Mouse (Mus musculus): ENCODE data around the gene Pcdh18. TPM values are rescaled to one million over a fixed set of nuclear protein-coding genes. Genes with fewer than 3 reads are reported as not detected.

Gene Pcdh18
- polyA plus RNA-seq (2015; fragmentation: Nextera tagmentation; extraction: Ambion mirVana) = 37.0 and 39.8 TPM in 2 replicates

DNA sequence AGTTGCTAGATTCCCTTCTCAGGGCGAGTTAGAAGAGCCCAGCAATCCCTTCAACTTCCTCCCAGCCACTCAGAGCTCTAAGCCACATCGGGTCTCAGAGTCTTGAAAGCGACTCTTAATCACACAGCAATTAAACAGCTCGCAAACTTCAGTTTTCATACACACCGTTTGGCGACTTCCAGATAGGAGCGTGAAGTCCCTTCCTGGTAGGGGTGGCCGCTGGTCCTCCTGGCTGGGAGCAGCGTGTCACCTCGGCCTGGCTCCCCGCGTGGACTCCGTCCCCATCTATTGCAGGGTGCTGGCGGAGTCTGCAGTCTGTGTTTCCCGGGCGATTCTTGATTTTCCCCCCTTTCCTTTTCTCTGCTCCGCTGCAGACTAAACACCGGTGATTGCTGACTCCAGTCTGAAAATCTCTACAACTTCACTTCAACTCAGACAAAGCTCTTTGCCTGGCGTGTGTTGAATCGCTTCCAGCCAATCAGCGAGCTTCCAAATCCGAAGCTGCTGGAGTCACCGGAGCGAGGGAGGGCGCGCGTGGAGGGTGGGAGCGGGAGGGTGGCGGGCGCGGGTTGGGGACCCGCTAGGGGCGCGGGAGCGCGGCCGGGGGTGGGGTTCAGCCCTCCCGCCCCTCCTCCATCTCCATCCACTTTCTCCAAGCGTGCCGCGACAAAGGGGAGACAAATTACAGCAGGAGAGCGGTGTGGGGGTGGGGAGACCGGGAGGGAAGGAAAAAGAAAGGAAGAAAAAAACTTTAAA, at the start of gene Pcdh18:
Gene Pcdh18 (minus strand): TSS at position 456 of the 756 bp plus-strand sequence.
- Histone ChIP-seq H3K4me3 (replicated peaks) (peak within 1 kb of the TSS; percentile 71), H3K27me3 (no peaks in the 10 kb centered on the region), H3K4me2 (replicated peaks) (peak within 1 kb of the TSS; percentile 83), H3K9me3 (no peaks in the 10 kb centered on the region), H3K4me1 (replicated peaks) (peaks cover 40% of the 10 kb centered on the region), H3K36me3 (0 out of 2 replicates have a peak, but pooled peaks cover 2% of the 10 kb centered on the region), H3K27ac (peak within 1 kb of the TSS; percentile 87), H3K9ac (replicated peaks) (peak within 1 kb of the TSS; percentile 84)
- under 1% methylated on average over 43 of the region's 43 CpGs for WGBS
- ATAC-seq = peak; percentile 88

DNA sequence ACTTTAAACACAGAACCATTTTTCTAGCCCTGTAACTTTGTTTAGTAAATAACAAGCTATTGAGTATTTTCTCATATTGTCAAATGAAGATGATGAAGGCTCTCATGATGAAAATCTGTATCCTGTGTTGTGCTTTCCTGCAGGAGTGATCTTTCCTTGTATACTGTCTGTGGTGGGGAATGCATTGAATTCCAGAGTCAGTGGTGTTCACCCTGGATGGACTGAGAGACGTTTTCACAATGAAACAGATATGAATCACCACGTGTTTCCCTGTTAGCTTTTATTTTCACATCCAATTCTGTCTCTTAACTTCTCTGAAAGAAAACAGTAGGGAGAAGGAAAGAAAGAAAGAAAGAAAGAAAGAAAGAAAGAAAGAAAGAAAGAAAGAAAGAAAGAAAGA, 49.7 kb upstream of the Pcdh18 start:
- Histone ChIP-seq H3K4me2 (replicated peaks) (no peak overlapping the region), H3K4me1 (replicated peaks) (no peaks in the 10 kb centered on the region), H3K4me3 (replicated peaks) (no peak overlapping the region), H3K9me3 (no peaks in the 10 kb centered on the region), H3K27ac (no peak overlapping the region), H3K36me3 (no peaks in the 10 kb centered on the region), H3K27me3 (no peaks in the 10 kb centered on the region), H3K9ac (replicated peaks) (no peak overlapping the region)
- ATAC-seq = no peak
- 68% methylated on average over 2 of the region's 2 CpGs for WGBS

DNA sequence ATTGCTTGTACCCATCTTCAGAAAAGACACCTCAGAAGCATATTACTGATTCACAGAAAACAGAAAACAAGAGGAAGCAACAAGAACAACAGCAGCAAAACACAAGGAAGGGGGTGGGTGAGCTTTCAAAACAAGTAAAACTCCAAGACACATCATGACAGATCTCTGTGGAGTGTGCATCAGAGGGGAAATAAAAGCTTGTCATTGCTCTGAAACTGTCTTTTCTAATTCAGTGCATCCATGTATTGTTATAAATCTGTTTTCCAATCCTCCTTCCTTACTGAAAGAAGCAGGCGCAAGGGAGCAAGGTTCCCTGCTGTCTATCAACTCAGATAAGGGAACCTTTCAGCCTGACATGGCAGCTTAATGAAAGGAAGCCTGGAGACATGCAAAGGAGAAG, 48.4 kb upstream of the Pcdh18 start:
- no peaks in the 10 kb centered on the region for H3K9me3 ChIP-seq
- no peak overlapping the region for H3K9ac ChIP-seq (replicated peaks)
- ATAC-seq = no peak
- H3K36me3 ChIP-seq = no peaks in the 10 kb centered on the region
- no peaks in the 10 kb centered on the region for H3K4me1 ChIP-seq (replicated peaks)
- H3K27ac ChIP-seq = no peak overlapping the region
- H3K4me2 ChIP-seq (replicated peaks) = no peak overlapping the region
- H3K4me3 ChIP-seq (replicated peaks) = no peak overlapping the region
- 52% methylated on average over 1 of the region's 1 CpGs for WGBS
- no peaks in the 10 kb centered on the region for H3K27me3 ChIP-seq

DNA sequence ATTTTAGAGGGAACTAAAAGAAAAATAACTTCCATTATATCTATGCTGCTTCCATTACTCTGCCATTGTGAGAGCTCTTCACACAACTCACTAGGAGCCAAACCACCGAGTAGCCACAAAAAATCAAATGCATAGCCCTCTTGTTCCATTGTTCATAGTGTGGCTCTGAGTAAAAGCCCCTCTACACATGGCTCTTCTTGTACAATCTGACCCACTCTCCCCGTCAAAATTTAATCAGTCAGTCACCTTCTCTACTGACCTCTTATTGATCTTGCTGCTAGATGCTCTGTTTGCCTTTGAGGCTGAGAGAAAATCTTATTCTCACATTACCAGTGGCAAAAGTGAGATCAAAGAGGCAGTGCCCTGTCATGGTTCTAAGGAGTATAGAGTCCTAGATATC, 31.2 kb upstream of the Pcdh18 start:
- 20% methylated on average over 2 of the region's 2 CpGs for WGBS
- no peaks in the 10 kb centered on the region for H3K36me3 ChIP-seq
- H3K27me3 ChIP-seq = no peaks in the 10 kb centered on the region
- no peak overlapping the region; the same call in 1 of the 2 replicates for H3K27ac ChIP-seq
- H3K9me3 ChIP-seq = no peaks in the 10 kb centered on the region
- H3K4me2 ChIP-seq (replicated peaks) = no peak overlapping the region
- no peak overlapping the region for H3K9ac ChIP-seq (replicated peaks)
- H3K4me3 ChIP-seq (replicated peaks) = no peak overlapping the region
- no peaks in the 10 kb centered on the region; the same call in 1 of the 2 replicates for H3K4me1 ChIP-seq (replicated peaks)
- ATAC-seq = no peak

DNA sequence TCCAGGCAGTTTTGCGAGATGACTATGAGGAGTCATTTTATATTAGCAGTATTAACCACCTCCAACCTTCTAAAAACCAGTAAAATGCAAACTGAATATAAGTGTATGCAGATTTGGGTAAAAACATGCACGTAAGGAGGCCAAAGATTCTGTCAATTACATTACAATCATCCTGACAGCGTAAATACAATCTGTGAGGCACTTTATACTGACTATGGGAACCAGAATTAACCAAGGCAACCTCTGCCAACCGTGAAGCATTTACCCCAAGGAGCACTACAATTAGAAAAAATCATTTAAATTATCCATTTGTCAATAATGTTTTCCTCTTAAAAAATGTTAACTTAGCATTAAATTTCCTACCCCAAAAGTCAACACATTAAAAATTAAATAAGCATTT, 30.6 kb upstream of the Pcdh18 start:
- no peaks in the 10 kb centered on the region for H3K9me3 ChIP-seq
- no peaks in the 10 kb centered on the region for H3K36me3 ChIP-seq
- no peak overlapping the region for H3K4me3 ChIP-seq (replicated peaks)
- H3K4me1 ChIP-seq (replicated peaks) = no peaks in the 10 kb centered on the region; the same call in 1 of the 2 replicates
- no peaks in the 10 kb centered on the region for H3K27me3 ChIP-seq
- H3K9ac ChIP-seq (replicated peaks) = no peak overlapping the region
- H3K27ac ChIP-seq = no peak overlapping the region
- H3K4me2 ChIP-seq (replicated peaks) = no peak overlapping the region
- whole genome bisulfite sequencing = 54% methylated on average over 4 of the region's 4 CpGs
- no peak for ATAC-seq

DNA sequence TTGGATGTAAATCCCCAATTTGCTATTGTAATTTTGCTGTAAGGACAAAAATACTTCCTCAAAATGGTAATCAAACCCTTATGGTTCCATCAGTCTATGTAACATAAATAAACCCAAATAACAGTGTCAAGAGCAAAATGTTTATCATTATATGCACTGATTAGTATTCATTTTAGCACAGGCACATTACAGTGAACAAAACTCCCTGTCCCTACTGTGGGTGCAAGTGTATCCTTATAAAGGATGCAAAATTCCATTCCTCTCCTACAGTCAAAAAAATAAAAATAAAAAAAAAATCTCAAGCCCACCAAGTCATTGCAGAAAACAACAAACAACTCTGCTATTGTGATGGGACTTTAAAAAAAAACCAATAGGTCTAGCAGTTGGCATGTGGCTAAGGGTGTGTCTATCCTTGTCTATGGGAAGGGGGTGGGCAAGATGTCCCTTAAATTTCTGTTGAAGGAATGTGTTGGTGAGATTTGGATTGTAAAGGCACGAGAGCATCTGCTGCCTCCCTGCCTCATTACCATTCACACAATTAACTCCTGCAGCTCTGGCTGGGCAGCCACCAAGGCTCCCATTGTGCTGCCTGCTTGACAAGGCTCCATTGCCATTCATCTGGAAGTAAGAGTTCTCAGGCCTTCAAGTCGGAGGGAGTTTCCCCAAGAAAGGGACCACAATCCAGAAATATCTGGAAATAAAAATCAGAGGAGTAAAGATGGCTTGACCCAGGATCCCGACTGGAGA, 12.0 kb upstream of the Pcdh18 start:
- ATAC-seq = peak; percentile 90
- H3K4me2 ChIP-seq (replicated peaks) = no peak overlapping the region

DNA sequence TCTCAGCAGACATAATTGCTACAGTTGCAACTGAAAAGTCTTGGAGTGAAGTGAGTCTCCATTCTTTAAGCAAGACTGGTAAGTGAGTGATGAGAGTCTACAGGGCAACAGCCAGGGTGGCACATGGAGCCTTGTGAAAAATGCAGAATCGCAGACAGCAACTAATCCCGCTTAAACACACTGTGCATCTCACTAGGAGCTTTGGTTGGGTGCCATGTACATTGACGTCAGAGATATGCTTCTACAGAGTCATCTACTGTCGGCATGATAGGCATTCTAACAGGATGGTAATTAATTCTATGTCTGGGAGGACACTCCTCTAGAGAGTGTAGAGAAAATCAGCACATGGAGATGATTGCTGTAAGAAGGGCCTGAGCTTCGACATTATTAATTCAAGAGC, 5.6 kb upstream of the Pcdh18 start:
- Histone ChIP-seq H3K27ac (no peak overlapping the region), H3K9me3 (no peaks in the 10 kb centered on the region), H3K4me2 (replicated peaks) (no peak overlapping the region), H3K36me3 (no peaks in the 10 kb centered on the region), H3K4me1 (replicated peaks) (peaks cover 9% of the 10 kb centered on the region), H3K4me3 (replicated peaks) (no peak overlapping the region), H3K27me3 (no peaks in the 10 kb centered on the region), H3K9ac (replicated peaks) (no peak overlapping the region)
- no peak for ATAC-seq
- WGBS = 75% methylated on average over 5 of the region's 5 CpGs

More for the DNA sequence above, 12.0 kb upstream of the Pcdh18 start:
- 2% methylated on average over 3 of the region's 3 CpGs for WGBS
- Histone ChIP-seq H3K27ac (no peak overlapping the region), H3K4me3 (replicated peaks) (no peak overlapping the region), H3K36me3 (no peaks in the 10 kb centered on the region), H3K27me3 (no peaks in the 10 kb centered on the region), H3K9me3 (no peaks in the 10 kb centered on the region), H3K4me1 (replicated peaks) (peaks cover 20% of the 10 kb centered on the region), H3K9ac (replicated peaks) (no peak overlapping the region)

DNA sequence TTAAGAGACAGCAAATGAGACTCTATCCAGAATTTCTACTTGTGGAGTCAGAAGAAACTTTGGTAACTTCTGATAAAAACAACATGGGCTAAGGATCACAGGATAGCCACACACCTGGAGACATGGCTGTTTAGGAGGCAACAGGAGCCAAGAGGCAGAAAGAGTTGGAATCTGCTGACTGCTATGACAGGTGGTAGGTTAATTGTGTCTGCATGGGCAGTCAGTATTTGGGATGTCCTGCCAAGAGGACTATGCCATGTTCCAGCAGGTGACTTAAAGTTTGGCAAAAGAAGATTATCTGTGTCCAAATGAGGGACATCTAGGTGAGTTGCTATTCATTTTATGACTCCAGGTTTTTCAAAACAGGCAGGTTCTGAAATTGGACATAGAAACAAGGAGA, 4.8 kb upstream of the Pcdh18 start:
- H3K4me2 ChIP-seq (replicated peaks) = no peak overlapping the region
- no peaks in the 10 kb centered on the region for H3K27me3 ChIP-seq
- H3K27ac ChIP-seq = no peak overlapping the region
- no peak overlapping the region for H3K4me3 ChIP-seq (replicated peaks)
- H3K36me3 ChIP-seq = no peaks in the 10 kb centered on the region
- H3K9ac ChIP-seq (replicated peaks) = no peak overlapping the region
- no peaks in the 10 kb centered on the region for H3K9me3 ChIP-seq
- ATAC-seq = no peak
- peaks cover 9% of the 10 kb centered on the region for H3K4me1 ChIP-seq (replicated peaks)

DNA sequence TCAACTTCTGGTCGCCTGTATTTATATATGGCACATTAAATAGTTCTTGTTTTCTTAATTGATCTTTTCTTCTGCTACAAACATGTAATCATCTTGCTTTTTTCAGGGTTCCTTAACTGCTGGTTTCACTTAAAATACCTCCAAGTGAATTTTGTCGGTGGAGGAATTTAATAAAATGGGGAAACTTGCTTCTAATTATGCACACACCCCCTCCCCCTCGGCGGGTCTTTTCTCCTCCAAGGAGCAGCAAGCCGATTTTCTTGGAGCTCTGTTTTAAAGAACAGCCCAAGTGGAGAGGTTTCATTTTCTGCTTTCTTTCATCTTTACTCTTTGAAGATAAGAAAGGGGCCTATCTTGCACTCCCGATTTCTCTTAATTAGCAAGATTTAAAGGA, 498 bp upstream of the Pcdh18 start:
- peak overlapping the region; percentile 71 for H3K4me3 ChIP-seq (replicated peaks)
- no peaks in the 10 kb centered on the region for H3K9me3 ChIP-seq
- H3K9ac ChIP-seq (replicated peaks) = peak overlapping the region; percentile 84
- H3K4me2 ChIP-seq (replicated peaks) = peak overlapping the region; percentile 83
- H3K27ac ChIP-seq = peak overlapping the region; percentile 87
- H3K36me3 ChIP-seq = 0 out of 2 replicates have a peak, but pooled peaks cover 2% of the 10 kb centered on the region
- no peak for ATAC-seq
- WGBS = under 1% methylated on average over 6 of the region's 6 CpGs
- H3K4me1 ChIP-seq (replicated peaks) = peaks cover 35% of the 10 kb centered on the region
- H3K27me3 ChIP-seq = no peaks in the 10 kb centered on the region

DNA sequence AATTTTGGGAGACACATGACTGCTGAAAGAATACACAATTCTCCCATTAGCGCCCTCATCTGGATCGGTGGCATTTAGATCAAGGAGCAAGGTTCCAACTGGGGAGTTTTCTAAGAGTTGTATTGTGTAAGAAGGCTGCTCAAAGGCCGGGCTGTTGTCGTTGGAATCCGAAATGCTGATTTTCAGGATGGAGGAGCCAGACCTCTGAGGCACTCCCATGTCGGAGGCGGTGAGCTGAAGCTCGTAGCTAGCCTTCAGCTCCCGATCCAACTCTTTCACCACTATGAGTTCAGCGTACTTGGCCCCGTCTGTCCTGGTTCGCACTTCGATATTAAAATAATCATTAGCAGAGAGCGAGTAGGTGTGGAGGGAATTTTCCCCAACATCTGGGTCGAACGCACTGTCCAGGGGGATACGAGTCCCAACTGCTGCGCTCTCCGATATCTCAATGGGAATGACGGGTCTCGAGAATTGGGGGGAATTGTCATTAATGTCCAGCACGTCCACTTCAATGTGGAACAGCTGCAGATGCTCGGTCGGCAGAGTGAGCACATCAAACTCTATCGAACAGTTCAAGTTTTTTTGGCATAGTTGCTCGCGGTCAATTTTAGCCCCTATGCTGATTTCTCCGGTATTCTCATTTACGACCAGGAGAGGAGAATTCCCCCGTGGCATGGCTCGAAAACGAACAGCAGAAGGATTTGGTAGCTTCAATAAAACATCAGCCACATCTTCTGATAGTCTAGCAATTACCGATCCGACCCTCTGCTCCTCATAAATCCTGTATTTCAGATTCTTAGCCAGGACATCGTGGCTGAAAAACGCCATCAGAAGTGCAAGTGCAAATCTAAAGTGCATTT, 909 bp downstream of the Pcdh18 start:
- Histone ChIP-seq H3K4me1 (replicated peaks) (peaks cover 49% of the 10 kb centered on the region), H3K27me3 (no peaks in the 10 kb centered on the region), H3K36me3 (0 out of 2 replicates have a peak, but pooled peaks cover 7% of the 10 kb centered on the region), H3K4me3 (replicated peaks) (peak overlapping the region; percentile 71), H3K9ac (replicated peaks) (peak overlapping the region; percentile 84), H3K9me3 (no peaks in the 10 kb centered on the region), H3K27ac (peak overlapping the region; percentile 87), H3K4me2 (replicated peaks) (peak overlapping the region; percentile 83)
- peak; percentile 15; the same call in 1 of the 2 replicates for ATAC-seq
- under 1% methylated on average over 36 of the region's 36 CpGs for WGBS

DNA sequence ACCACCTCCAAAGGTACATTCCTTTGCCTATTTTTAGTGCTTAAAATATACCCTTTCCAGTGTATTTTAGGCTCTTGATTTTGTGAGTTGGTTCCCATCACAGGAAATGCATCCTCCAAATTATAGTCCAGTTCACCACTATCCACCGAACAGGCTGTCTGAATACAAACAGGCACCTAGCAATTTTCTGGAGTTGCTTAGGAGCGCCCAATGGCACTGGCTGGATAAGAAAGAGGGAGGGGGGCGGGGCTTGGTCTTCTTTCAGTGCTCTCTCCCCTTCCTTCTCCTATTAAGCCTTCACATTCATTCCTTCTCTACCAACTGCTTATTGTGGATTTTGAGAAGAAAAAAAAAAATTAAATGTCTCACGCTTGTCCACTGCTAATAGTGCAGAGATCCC, 4.4 kb downstream of the Pcdh18 start:
- Histone ChIP-seq H3K4me2 (replicated peaks) (peak overlapping the region; percentile 83), H3K4me1 (replicated peaks) (peaks cover 60% of the 10 kb centered on the region), H3K9me3 (no peaks in the 10 kb centered on the region), H3K27me3 (no peaks in the 10 kb centered on the region), H3K9ac (replicated peaks) (peak overlapping the region; percentile 55), H3K36me3 (peaks cover 19% of the 10 kb centered on the region; the same call in 1 of the 2 replicates), H3K4me3 (replicated peaks) (peak overlapping the region; percentile 71), H3K27ac (peak overlapping the region; percentile 55; the same call in 1 of the 2 replicates)
- 61% methylated on average over 4 of the region's 4 CpGs for WGBS
- no peak for ATAC-seq
